Mouse (Mus musculus) liver, adult 2 months (tissue): ENCODE results near the gene Arhgap17. TPM values are rescaled to one million over a fixed set of nuclear protein-coding genes. Genes with fewer than 3 reads are reported as not detected.

ENCODE experiments used
- DNase-seq: peaks from one replicate; pipeline ENCODE4 v3.0.0-alpha.2; 2011; ENCODE audit warnings: low read depth, low spot score; ENCODE audit errors: extremely low read depth
- H3K27ac ChIP-seq: fragments of 200-500 bp; replicated peaks from 2 replicates; pipeline ENCODE4 v1.5.1; 2012; ENCODE audit warnings: low read depth, mild to moderate bottlenecking, control low read depth, inconsistent platforms, low read length; ENCODE audit not compliant: insufficient read depth
- H3K27me3 ChIP-seq: fragments of 200-500 bp; 2 replicates; pipeline ENCODE4 v1.6.1; 2012; ENCODE audit warnings: mild to moderate bottlenecking, moderate library complexity, low read length, inconsistent platforms; ENCODE audit not compliant: control insufficient read depth, insufficient read depth
- H3K36me3 ChIP-seq: fragments of 200-500 bp; 2 replicates; pipeline ENCODE4 v1.6.1; 2012; ENCODE audit warnings: low read length, inconsistent platforms; ENCODE audit not compliant: control insufficient read depth, insufficient read depth
- H3K4me1 ChIP-seq: fragments of 200-500 bp; 2 replicates; pipeline ENCODE4 v1.6.1; 2011; ENCODE audit warnings: low read length; ENCODE audit not compliant: control insufficient read depth, insufficient read depth
- H3K4me3 ChIP-seq: fragments of 200-500 bp; 2 replicates; pipeline ENCODE4 v1.5.1; 2011; ENCODE audit warnings: low read depth, mild to moderate bottlenecking, control low read depth, low read length, moderate library complexity; ENCODE audit not compliant: insufficient read depth
- H3K79me2 ChIP-seq: fragments of 200-500 bp; 2 replicates; pipeline ENCODE4 v1.6.1; 2012; ENCODE audit warnings: inconsistent platforms, mild to moderate bottlenecking, low read length, moderate library complexity; ENCODE audit not compliant: control insufficient read depth, insufficient read depth
- H3K9ac ChIP-seq: fragments of 200-500 bp; 2 replicates; pipeline ENCODE4 v1.6.1; 2012; ENCODE audit warnings: low read depth, mild to moderate bottlenecking, control low read depth, inconsistent platforms, low read length
- CTCF ChIP-seq: fragments of 200-500 bp; IDR thresholded peaks from 2 replicates; pipeline ENCODE4 v1.5.1; 2011; ENCODE audit warnings: low read depth, low read length, control low read depth
- POLR2A ChIP-seq: fragments of 200-500 bp; IDR thresholded peaks from 2 replicates; pipeline ENCODE4 v1.6.1; 2011; ENCODE audit warnings: low read length, control low read depth; ENCODE audit not compliant: insufficient read depth; ENCODE audit errors: extremely low read depth
- WGBS: fragments of 180-500 bp; shearing (Covaris S2); methylation state at CpG from one replicate; pipeline ENCODE4 v1.1.7; 2018; 5-methylcytosine and 5-hydroxymethylcytosine counted together
- polyA plus RNA-seq: library from polyadenylated mRNA; depleted of rRNA; stranded (reverse); fragments of >200 nt; gene quantifications from 2 replicates; pipeline ENCODE4 v1.2.3, GENCODE M21; 2012
- total RNA-seq: library from RNA; depleted of rRNA; stranded (reverse); fragments of >200 nt; gene quantifications from 2 replicates; pipeline ENCODE4 v1.2.3, GENCODE M21; 2014

Gene Arhgap17
- total and polyA plus RNA-seq, 2 experiments, result 4.9 to 8.6 TPM

DNA sequence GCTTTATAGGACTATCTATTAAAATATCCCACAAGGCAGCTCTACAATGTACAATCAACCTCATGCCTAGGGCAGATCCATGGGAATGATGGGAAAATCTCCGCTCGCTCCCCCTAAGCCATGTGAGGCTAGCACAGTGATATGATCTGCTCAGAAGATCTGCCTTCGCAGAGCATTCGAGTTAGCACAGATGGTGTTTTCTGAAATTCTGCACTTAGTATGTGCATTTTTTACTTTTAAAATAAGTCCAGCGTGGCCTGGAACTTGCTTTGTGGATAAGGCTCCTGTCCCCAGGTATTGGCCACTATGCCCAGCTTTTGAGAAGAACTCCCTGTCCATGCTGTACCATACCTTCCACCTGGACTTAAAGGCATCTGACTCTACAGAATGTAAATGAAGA lies 83.8 kb downstream of the Arhgap17 start:
- H3K9ac ChIP-seq, result no peak overlapping the region
- no peak overlapping the region for H3K27ac ChIP-seq
- no peak for DNase-seq
- 99% methylated on average over 5 of the region's 5 CpGs for WGBS
- no peak overlapping the region for H3K4me3 ChIP-seq
- no peaks in the 10 kb centered on the region for H3K4me1 ChIP-seq
- no peaks in the 10 kb centered on the region for H3K79me2 ChIP-seq
- no peaks in the 10 kb centered on the region for H3K27me3 ChIP-seq
- no peak for TF ChIP-seq CTCF
- no peak for TF ChIP-seq POLR2A
- peaks cover 34% of the 10 kb centered on the region for H3K36me3 ChIP-seq

GRCm38 (mm10) chr7:123283826-123284225 lies 85.9 kb downstream of the Arhgap17 start:
- no peaks in the 10 kb centered on the region for H3K4me1 ChIP-seq
- no peak for DNase-seq
- no peak overlapping the region for H3K27ac ChIP-seq
- peaks cover 34% of the 10 kb centered on the region for H3K36me3 ChIP-seq
- 86% methylated on average over 4 of the region's 4 CpGs for WGBS
- no peaks in the 10 kb centered on the region for H3K27me3 ChIP-seq
- no peak for TF ChIP-seq CTCF
- no peak for TF ChIP-seq POLR2A
- no peak overlapping the region for H3K4me3 ChIP-seq
- no peak overlapping the region for H3K9ac ChIP-seq
- no peaks in the 10 kb centered on the region for H3K79me2 ChIP-seq

DNA sequence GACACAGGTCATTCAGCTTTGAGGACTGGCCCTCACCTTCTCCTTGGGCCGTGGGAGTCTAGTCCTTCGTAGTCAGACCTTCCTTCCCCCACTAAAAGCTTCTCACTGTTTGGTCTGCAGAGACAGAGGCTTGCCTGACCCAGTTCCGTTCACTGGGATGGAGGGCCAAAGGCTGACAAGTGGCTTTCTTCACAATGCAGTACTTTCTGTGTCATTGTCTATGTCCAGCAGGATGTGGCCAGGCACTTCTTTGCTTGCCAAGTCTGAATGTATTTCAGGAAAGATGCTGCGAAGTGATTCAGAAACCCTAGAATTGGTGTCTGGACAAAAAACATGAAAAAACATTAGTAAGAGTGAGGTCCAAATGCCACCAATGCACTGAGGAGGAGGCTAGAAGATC lies 89.9 kb downstream of the Arhgap17 start:
- H3K27me3 ChIP-seq, result no peaks in the 10 kb centered on the region

DNA sequence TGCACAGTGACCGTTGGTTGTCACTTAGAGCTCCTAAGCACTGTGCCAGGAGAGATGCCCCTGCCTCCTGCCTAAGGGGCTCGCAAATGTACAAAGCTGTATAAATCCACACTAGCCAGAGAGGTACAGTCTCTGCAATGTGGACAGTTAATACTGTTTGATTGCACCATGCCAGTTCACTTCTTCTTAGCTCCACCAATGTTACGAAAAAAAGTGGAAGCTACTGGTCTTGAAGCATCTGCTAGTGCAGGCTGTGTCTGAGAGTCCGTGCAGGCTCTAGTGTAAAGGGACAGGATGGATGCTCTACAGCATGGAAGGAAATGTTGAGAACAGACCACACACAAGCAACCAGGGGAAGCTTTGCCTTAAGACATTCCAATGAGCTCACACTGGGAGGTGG lies 93.1 kb downstream of the Arhgap17 start:
- H3K9ac ChIP-seq, result no peak overlapping the region
- H3K79me2 ChIP-seq, result no peaks in the 10 kb centered on the region
- H3K27ac ChIP-seq, result no peak overlapping the region
- no peak for DNase-seq
- no peaks in the 10 kb centered on the region for H3K27me3 ChIP-seq
- H3K4me3 ChIP-seq, result no peak overlapping the region
- 86% methylated on average over 4 of the region's 4 CpGs for WGBS
- H3K4me1 ChIP-seq, result no peaks in the 10 kb centered on the region
- H3K36me3 ChIP-seq, result peaks cover 8% of the 10 kb centered on the region; the same call in 1 of the 2 replicates
- TF ChIP-seq CTCF, result no peak
- TF ChIP-seq POLR2A, result no peak

More for the DNA sequence above, 89.9 kb downstream of the Arhgap17 start:
- DNase-seq, result no peak
- no peak overlapping the region for H3K4me3 ChIP-seq
- no peaks in the 10 kb centered on the region for H3K4me1 ChIP-seq
- no peak overlapping the region for H3K27ac ChIP-seq
- peaks cover 20% of the 10 kb centered on the region for H3K36me3 ChIP-seq
- H3K9ac ChIP-seq, result no peak overlapping the region
- no peak for TF ChIP-seq POLR2A
- no peak for TF ChIP-seq CTCF
- WGBS, result 94% methylated on average over 4 of the region's 4 CpGs
- no peaks in the 10 kb centered on the region for H3K79me2 ChIP-seq

GRCm38 (mm10) chr7:123273056-123273455 lies 96.7 kb downstream of the Arhgap17 start:
- no peaks in the 10 kb centered on the region for H3K4me1 ChIP-seq
- DNase-seq, result no peak
- WGBS, result 79% methylated on average over 11 of the region's 11 CpGs
- no peak for TF ChIP-seq POLR2A
- no peak for TF ChIP-seq CTCF
- no peaks in the 10 kb centered on the region for H3K27me3 ChIP-seq
- H3K9ac ChIP-seq, result no peak overlapping the region
- no peaks in the 10 kb centered on the region; the same call in 1 of the 2 replicates for H3K36me3 ChIP-seq
- no peak overlapping the region for H3K27ac ChIP-seq
- no peak overlapping the region for H3K4me3 ChIP-seq
- no peaks in the 10 kb centered on the region for H3K79me2 ChIP-seq

GRCm38 (mm10) chr7:123258103-123258502 lies 111.6 kb downstream of the Arhgap17 start:
- TF ChIP-seq CTCF, result no peak
- TF ChIP-seq POLR2A, result no peak
- no peak for DNase-seq
- Histone ChIP-seq H3K36me3 (no peaks in the 10 kb centered on the region), H3K27me3 (no peaks in the 10 kb centered on the region; the same call in 1 of the 2 replicates), H3K27ac (no peak overlapping the region), H3K79me2 (no peaks in the 10 kb centered on the region), H3K4me1 (no peaks in the 10 kb centered on the region), H3K4me3 (no peak overlapping the region), H3K9ac (no peak overlapping the region)
- WGBS, result 65% methylated on average over 8 of the region's 8 CpGs
